Mouse (Mus musculus) 3T3-L1 (cell line): Measurements from ENCODE around the gene Ksr1.

ENCODE experiments used
- DNase-seq: peaks from one replicate; pipeline ENCODE4 v3.0.0-alpha.2; 2015; ENCODE audit warnings: low read depth, low spot score

Ksr1 gene

GRCm38 (mm10) chr11:79067172-79067571 lies 79.0 kb downstream of the Ksr1 start:
- no peak for DNase-seq

DNA sequence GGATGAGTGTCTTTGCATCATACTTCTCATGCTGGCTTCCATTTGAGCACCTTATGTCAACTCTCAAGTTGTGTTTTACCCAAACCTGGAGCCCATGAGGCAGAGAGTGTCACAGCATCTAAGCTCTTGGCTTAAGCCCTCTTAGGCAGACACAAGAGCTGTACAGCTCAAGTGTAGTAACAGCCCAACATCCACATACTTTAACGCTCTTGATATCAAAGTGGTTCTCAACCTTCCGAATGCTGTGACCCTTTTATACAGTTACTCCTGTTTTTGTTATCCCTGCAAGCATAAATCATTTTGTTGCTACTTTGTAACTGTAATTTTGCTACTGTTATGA lies 80.0 kb downstream of the Ksr1 start:
- no peak for DNase-seq

GRCm38 (mm10) chr11:79065463-79066190 lies 80.6 kb downstream of the Ksr1 start:
- no peak for DNase-seq

DNA sequence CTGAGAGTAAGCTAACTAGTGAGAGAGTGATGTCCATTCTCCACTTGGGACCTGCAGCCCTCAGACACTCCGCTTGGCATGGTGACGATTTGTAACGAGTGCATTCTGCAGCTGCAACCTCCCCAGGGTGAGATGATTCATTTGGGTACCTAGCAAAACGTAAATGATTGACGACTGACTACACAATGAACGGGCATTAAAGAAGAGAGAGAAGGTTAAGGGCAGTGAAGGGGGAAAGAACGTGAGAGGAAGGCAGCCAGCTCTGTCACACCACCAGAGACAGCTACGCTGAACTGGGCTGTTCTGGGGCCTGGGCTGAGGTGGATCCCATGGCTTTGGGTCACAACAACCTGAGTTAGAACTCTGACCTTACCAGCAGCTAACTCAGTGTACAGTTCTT lies 81.9 kb downstream of the Ksr1 start:
- no peak for DNase-seq

GRCm38 (mm10) chr11:79063616-79064015 lies 82.6 kb downstream of the Ksr1 start:
- DNase-seq = no peak

- DNase-seq = no peak
Observed at GRCm38 (mm10) chr11:79062897-79063296, 83.3 kb downstream of the Ksr1 start.

GRCm38 (mm10) chr11:79061839-79062238 lies 84.4 kb downstream of the Ksr1 start:
- DNase-seq = no peak

GRCm38 (mm10) chr11:79059850-79060249 lies 86.4 kb downstream of the Ksr1 start:
- DNase-seq = peak; percentile 24

GRCm38 (mm10) chr11:79059062-79059461 lies 87.1 kb downstream of the Ksr1 start:
- no peak for DNase-seq

- DNase-seq = no peak
Observed at GRCm38 (mm10) chr11:79058610-79059009, 87.6 kb downstream of the Ksr1 start.

DNA sequence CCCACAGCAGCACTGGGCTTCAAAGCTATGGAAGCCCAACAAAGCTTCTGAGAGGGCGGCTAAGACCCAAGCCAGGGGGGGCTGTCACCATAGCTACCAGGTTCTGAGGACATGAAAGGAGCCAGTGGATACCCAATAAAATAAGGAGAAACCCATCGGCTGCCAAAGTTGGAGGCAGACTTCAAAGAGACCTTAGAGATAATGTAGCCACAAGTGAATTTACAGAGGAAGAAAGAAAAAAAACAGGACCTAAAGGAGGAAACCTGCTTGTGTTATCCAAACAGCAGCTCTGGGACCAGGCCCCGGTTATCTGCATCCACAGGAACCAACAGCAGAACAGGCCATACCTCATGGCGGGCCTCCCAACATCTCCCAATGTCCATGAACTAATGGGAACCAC lies 88.4 kb downstream of the Ksr1 start:
- DNase-seq = no peak

- no peak for DNase-seq
Observed at GRCm38 (mm10) chr11:79056891-79057290, 89.3 kb downstream of the Ksr1 start.

DNA sequence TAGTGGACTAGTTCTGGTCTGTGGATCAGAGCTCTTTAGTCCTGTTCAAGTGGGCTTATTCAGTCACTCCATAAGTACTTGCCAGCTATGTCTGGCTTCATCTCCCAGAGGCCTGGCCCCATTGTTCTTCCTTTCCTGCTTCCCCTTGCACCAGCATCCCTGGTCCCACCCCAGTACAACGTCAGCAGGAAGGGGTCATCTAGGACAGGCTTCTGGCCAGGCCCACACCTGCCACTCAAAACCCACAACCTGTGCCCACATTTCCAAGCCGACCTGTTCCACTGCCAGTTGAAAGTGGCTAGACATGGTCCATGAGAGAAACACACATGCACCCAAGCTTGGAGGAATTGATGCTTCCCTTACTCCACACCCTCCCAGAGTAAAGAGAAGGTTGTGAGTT lies 90.2 kb downstream of the Ksr1 start:
- no peak for DNase-seq

GRCm38 (mm10) chr11:79055161-79055560 lies 91.0 kb downstream of the Ksr1 start:
- DNase-seq = no peak

GRCm38 (mm10) chr11:79054161-79055152 lies 91.8 kb downstream of the Ksr1 start:
- DNase-seq = no peak

- no peak for DNase-seq
Observed at GRCm38 (mm10) chr11:79053437-79053836, 92.8 kb downstream of the Ksr1 start.

DNA sequence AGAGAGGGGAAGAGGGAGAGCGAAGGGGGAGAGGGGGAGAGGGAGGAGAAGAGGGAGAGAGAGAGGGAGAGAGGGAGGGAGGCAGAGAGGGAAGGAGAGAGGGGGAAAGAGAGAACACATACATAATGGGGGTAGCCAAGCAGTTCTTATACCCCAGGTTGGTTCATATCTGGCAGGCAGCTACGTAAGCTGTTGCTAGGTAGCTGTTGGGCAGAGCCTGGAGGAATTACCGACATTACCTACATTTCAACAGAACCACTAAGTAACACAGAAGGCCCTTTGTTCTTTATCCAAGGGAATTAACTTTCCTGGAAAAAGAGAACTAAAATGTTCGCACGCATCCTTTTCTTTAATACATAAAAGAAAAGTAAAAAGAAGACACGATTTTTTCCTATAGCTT lies 93.4 kb downstream of the Ksr1 start:
- no peak for DNase-seq

DNA sequence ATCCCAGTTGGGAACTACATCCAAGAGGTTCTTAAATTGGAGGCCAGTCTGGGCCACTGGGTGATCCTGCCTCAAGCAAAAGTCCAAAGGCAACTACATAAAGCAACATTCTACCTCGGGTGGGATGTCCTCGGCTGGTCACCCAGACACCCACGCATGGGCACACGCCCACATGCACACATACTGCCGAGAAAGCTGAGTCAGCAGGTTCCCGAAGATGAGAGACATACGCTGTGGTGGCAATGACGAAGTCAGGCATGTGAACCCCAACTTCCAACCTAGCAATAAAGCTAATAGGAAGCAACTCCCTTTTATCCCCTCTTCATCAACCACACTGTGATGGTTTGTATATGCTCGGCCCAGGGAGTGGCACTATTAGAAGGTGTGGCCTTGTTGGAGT lies 94.7 kb downstream of the Ksr1 start:
- DNase-seq = no peak

DNA sequence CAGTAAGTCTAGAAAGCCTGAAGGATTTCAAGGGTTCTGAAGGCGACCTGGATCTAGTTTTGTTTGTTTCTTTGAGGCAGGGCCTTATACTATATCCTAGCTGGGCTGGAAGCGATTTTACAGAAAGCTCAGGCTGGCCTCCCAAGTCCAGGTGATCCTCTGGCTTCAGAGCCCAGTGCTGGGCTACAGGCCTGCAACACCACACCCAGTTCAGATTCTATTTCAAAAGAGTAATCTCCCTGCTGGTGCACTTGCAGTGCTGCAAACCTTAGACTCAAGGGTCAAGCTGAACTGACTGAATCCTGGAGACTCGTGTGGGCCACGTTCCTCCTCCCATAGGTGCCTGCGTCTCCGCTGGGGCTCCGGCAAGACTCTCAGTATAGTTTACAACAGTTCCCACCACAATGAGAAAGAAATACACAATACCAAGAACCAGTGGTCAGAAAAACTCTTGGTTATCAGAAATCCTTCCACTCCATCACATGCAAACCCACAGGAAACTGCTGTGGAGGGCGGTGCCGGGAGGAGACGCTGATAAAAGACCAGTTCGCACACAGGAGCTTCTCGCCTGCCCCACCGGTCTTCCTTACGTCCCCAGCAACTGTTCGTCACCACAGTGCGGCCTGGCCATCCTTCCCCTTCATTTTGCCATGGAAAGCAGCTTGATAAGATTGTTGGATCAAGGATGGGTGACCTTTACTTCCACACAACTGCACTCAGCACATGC lies 95.3 kb downstream of the Ksr1 start:
- no peak for DNase-seq

DNA sequence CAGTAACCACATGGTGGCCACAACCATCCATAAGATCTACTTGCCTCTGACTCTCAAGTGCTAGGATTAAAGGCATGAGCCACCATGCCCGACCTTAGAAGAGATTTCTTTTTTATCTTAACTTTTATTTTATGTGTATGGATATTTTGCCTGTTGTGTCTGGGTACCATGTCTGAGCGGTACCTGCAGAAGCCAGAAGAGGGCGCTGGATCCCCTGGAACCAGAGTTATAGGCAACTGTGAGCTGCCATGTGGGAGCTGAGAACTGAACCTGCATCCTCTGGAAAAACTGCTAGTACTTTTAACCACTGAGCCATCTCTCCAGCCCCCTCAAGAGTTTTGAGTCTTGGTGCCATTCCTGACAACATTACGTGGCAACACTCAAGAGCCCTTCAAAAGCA lies 97.3 kb downstream of the Ksr1 start:
- no peak for DNase-seq

- no peak for DNase-seq
Observed at GRCm38 (mm10) chr11:79047180-79047727, 99.0 kb downstream of the Ksr1 start.
